Mouse (Mus musculus): ENCODE data around the gene Kiss1r. TPM values are rescaled to one million over a fixed set of nuclear protein-coding genes. Genes with fewer than 3 reads are reported as not detected.
"Not testable (repeated sequence)": the region's sequence is repeated elsewhere in the genome, so short reads cannot be mapped to it uniquely, and the experiment has no call there.

Gene Kiss1r
- polyA plus RNA-seq, 1 experiment from 2014 or later = 0.21 TPM

GRCm38 (mm10) chr10:79889386-79889785 lies 27.4 kb upstream of the Kiss1r start:
- H3K9me3 ChIP-seq (ENCODE audit: control insufficient read depth, low read length) = no peaks in the 10 kb centered on the region
- H3K36me3 ChIP-seq (ENCODE audit: control insufficient read depth, insufficient read depth, low read length) = no peaks in the 10 kb centered on the region
- no peaks in the 10 kb centered on the region for H3K27me3 ChIP-seq (ENCODE audit: control insufficient read depth, insufficient read depth, low read length)
- H3K4me1 ChIP-seq (ENCODE audit: control insufficient read depth, insufficient read depth, low read length) = no peaks in the 10 kb centered on the region
- H3K4me2 ChIP-seq (ENCODE audit: low read depth, severe bottlenecking) = no peak overlapping the region
- H3K4me3 ChIP-seq (ENCODE audit: low read depth, low read length) = no peak overlapping the region
- 89% methylated on average over 2 of the region's 2 CpGs for WGBS
- H3K27ac ChIP-seq (replicated peaks; ENCODE audit: low read depth, low read length) = no peak overlapping the region
- DNase-seq (ENCODE audit: low spot score) = no peak
- no peak overlapping the region for H3K9ac ChIP-seq (ENCODE audit: low read length)
- ATAC-seq (ENCODE audit: insufficient number of reproducible peaks, low FRiP score, low TSS enrichment, low read depth) = no peak

GRCm38 (mm10) chr10:79890670-79891069 lies 26.1 kb upstream of the Kiss1r start, which contains the start of gene Cfd:
Cfd (plus strand) TSS chr10:79890853.
- H3K4me3 ChIP-seq (ENCODE audit: low read depth, low read length) = no peak within 1 kb of the TSS
- no peak within 1 kb of the TSS for H3K9ac ChIP-seq (ENCODE audit: low read length)
- H3K4me2 ChIP-seq (ENCODE audit: low read depth, severe bottlenecking) = no peak within 1 kb of the TSS
- H3K9me3 ChIP-seq (ENCODE audit: control insufficient read depth, low read length) = no peaks in the 10 kb centered on the region
- H3K27ac ChIP-seq (replicated peaks; ENCODE audit: low read depth, low read length) = no peak within 1 kb of the TSS
- H3K36me3 ChIP-seq (ENCODE audit: control insufficient read depth, insufficient read depth, low read length) = 0 out of 2 replicates have a peak, but pooled peaks cover 4% of the 10 kb centered on the region
- no peaks in the 10 kb centered on the region for H3K27me3 ChIP-seq (ENCODE audit: control insufficient read depth, insufficient read depth, low read length)
- no peaks in the 10 kb centered on the region for H3K4me1 ChIP-seq (ENCODE audit: control insufficient read depth, insufficient read depth, low read length)
- ATAC-seq (ENCODE audit: insufficient number of reproducible peaks, low FRiP score, low TSS enrichment, low read depth) (no peak), DNase-seq (ENCODE audit: low spot score) (no peak)
- WGBS = 36% methylated on average over 5 of the region's 5 CpGs

- peak; percentile 92 for DNase-seq (ENCODE audit: low spot score)
- not testable (repeated sequence) for H3K27ac ChIP-seq (replicated peaks; ENCODE audit: low read depth, low read length); H3K4me2 ChIP-seq (ENCODE audit: low read depth, severe bottlenecking); H3K27me3 ChIP-seq (ENCODE audit: control insufficient read depth, insufficient read depth, low read length); H3K9ac ChIP-seq (ENCODE audit: low read length); H3K4me1 ChIP-seq (ENCODE audit: control insufficient read depth, insufficient read depth, low read length); H3K9me3 ChIP-seq (ENCODE audit: control insufficient read depth, low read length); H3K4me3 ChIP-seq (ENCODE audit: low read depth, low read length); H3K36me3 ChIP-seq (ENCODE audit: control insufficient read depth, insufficient read depth, low read length)
- ATAC-seq (ENCODE audit: insufficient number of reproducible peaks, low FRiP score, low TSS enrichment, low read depth) = 0 out of 2 replicates have a peak, but pooled peaks have one; percentile 36
- WGBS = 43% methylated on average over 22 of the region's 22 CpGs
Measured at GRCm38 (mm10) chr10:79892451-79893118, 24.2 kb upstream of the Kiss1r start.

GRCm38 (mm10) chr10:79896306-79896705 lies 20.5 kb upstream of the Kiss1r start:
- 91% methylated on average over 16 of the region's 16 CpGs for WGBS
- ATAC-seq (ENCODE audit: insufficient number of reproducible peaks, low FRiP score, low TSS enrichment, low read depth) = no peak
- H3K27me3 ChIP-seq (ENCODE audit: control insufficient read depth, insufficient read depth, low read length) = no peaks in the 10 kb centered on the region
- no peak for DNase-seq (ENCODE audit: low spot score)
- H3K9ac ChIP-seq (ENCODE audit: low read length) = no peak overlapping the region
- peaks cover 14% of the 10 kb centered on the region; the same call in 1 of the 2 replicates for H3K36me3 ChIP-seq (ENCODE audit: control insufficient read depth, insufficient read depth, low read length)
- 0 out of 2 replicates have a peak, but pooled peaks cover 2% of the 10 kb centered on the region for H3K4me1 ChIP-seq (ENCODE audit: control insufficient read depth, insufficient read depth, low read length)
- no peak overlapping the region for H3K4me3 ChIP-seq (ENCODE audit: low read depth, low read length)
- no peaks in the 10 kb centered on the region for H3K9me3 ChIP-seq (ENCODE audit: control insufficient read depth, low read length)
- H3K27ac ChIP-seq (replicated peaks; ENCODE audit: low read depth, low read length) = no peak overlapping the region
- no peak overlapping the region for H3K4me2 ChIP-seq (ENCODE audit: low read depth, severe bottlenecking)

GRCm38 (mm10) chr10:79896814-79897213 lies 20.0 kb upstream of the Kiss1r start:
- Histone ChIP-seq H3K4me2 (ENCODE audit: low read depth, severe bottlenecking) (no peak overlapping the region), H3K9me3 (ENCODE audit: control insufficient read depth, low read length) (no peaks in the 10 kb centered on the region), H3K4me3 (ENCODE audit: low read depth, low read length) (no peak overlapping the region), H3K27ac (replicated peaks; ENCODE audit: low read depth, low read length) (no peak overlapping the region), H3K9ac (ENCODE audit: low read length) (no peak overlapping the region), H3K36me3 (ENCODE audit: control insufficient read depth, insufficient read depth, low read length) (peaks cover 14% of the 10 kb centered on the region; the same call in 1 of the 2 replicates), H3K27me3 (ENCODE audit: control insufficient read depth, insufficient read depth, low read length) (no peaks in the 10 kb centered on the region), H3K4me1 (ENCODE audit: control insufficient read depth, insufficient read depth, low read length) (0 out of 2 replicates have a peak, but pooled peaks cover 2% of the 10 kb centered on the region)
- no peak for ATAC-seq (ENCODE audit: insufficient number of reproducible peaks, low FRiP score, low TSS enrichment, low read depth)
- DNase-seq (ENCODE audit: low spot score) = no peak
- 87% methylated on average over 13 of the region's 13 CpGs for WGBS

- Histone ChIP-seq H3K4me2 (ENCODE audit: low read depth, severe bottlenecking) (no peak overlapping the region; the same call in 1 of the 2 replicates), H3K36me3 (ENCODE audit: control insufficient read depth, insufficient read depth, low read length) (peaks cover 14% of the 10 kb centered on the region; the same call in 1 of the 2 replicates), H3K4me1 (ENCODE audit: control insufficient read depth, insufficient read depth, low read length) (0 out of 2 replicates have a peak, but pooled peaks cover 2% of the 10 kb centered on the region), H3K27ac (replicated peaks; ENCODE audit: low read depth, low read length) (no peak overlapping the region), H3K4me3 (ENCODE audit: low read depth, low read length) (no peak overlapping the region), H3K9ac (ENCODE audit: low read length) (no peak overlapping the region), H3K9me3 (ENCODE audit: control insufficient read depth, low read length) (no peaks in the 10 kb centered on the region), H3K27me3 (ENCODE audit: control insufficient read depth, insufficient read depth, low read length) (no peaks in the 10 kb centered on the region)
- WGBS = 50% methylated on average over 20 of the region's 20 CpGs
- DNase-seq (ENCODE audit: low spot score) = no peak
- ATAC-seq (ENCODE audit: insufficient number of reproducible peaks, low FRiP score, low TSS enrichment, low read depth) = no peak
Measured at GRCm38 (mm10) chr10:79897316-79898245, 19.2 kb upstream of the Kiss1r start.

DNA sequence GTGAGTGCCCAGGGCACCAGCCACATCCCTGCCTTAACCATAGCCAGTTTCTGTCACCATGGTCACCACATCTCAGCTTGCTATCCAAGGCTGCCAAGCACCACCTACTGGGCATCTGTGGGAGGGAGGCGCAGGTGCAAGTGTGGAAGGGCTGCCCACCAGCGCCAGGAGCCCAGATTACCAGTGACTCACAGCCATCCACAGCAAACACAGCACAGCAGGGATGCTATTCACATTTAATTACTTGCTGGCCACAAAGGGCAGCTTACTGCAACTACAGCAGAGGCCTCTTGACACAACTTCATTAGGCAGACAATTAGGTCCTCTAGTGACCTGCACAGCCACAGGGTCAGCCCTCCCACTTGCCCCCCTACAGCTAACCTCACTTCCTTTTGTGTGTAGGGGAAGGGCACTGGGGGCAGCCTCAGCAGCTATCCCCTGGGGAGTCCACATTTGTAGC lies 15.8 kb upstream of the Kiss1r start:
- ATAC-seq (ENCODE audit: insufficient number of reproducible peaks, low FRiP score, low TSS enrichment, low read depth) (no peak), DNase-seq (ENCODE audit: low spot score) (no peak)
- Histone ChIP-seq H3K9me3 (ENCODE audit: control insufficient read depth, low read length) (no peaks in the 10 kb centered on the region; the same call in 1 of the 2 replicates), H3K4me1 (ENCODE audit: control insufficient read depth, insufficient read depth, low read length) (0 out of 2 replicates have a peak, but pooled peaks cover 2% of the 10 kb centered on the region), H3K27me3 (ENCODE audit: control insufficient read depth, insufficient read depth, low read length) (no peaks in the 10 kb centered on the region), H3K36me3 (ENCODE audit: control insufficient read depth, insufficient read depth, low read length) (peaks cover 20% of the 10 kb centered on the region; the same call in 1 of the 2 replicates), H3K9ac (ENCODE audit: low read length) (no peak overlapping the region), H3K4me2 (ENCODE audit: low read depth, severe bottlenecking) (no peak overlapping the region), H3K27ac (replicated peaks; ENCODE audit: low read depth, low read length) (no peak overlapping the region), H3K4me3 (ENCODE audit: low read depth, low read length) (no peak overlapping the region)
- WGBS = 43% methylated on average over 2 of the region's 2 CpGs

GRCm38 (mm10) chr10:79906712-79907111 lies 10.1 kb upstream of the Kiss1r start:
- DNase-seq (ENCODE audit: low spot score) (no peak), ATAC-seq (ENCODE audit: insufficient number of reproducible peaks, low FRiP score, low TSS enrichment, low read depth) (no peak)
- Histone ChIP-seq H3K4me1 (ENCODE audit: control insufficient read depth, insufficient read depth, low read length) (no peaks in the 10 kb centered on the region), H3K9ac (ENCODE audit: low read length) (no peak overlapping the region), H3K9me3 (ENCODE audit: control insufficient read depth, low read length) (no peaks in the 10 kb centered on the region; the same call in 1 of the 2 replicates), H3K4me2 (ENCODE audit: low read depth, severe bottlenecking) (no peak overlapping the region), H3K36me3 (ENCODE audit: control insufficient read depth, insufficient read depth, low read length) (peaks cover 15% of the 10 kb centered on the region; the same call in 1 of the 2 replicates), H3K4me3 (ENCODE audit: low read depth, low read length) (no peak overlapping the region), H3K27ac (replicated peaks; ENCODE audit: low read depth, low read length) (no peak overlapping the region), H3K27me3 (ENCODE audit: control insufficient read depth, insufficient read depth, low read length) (no peaks in the 10 kb centered on the region)
- 95% methylated on average over 9 of the region's 9 CpGs for WGBS

Data from limb, embryonic 11.5 days (tissue).